Mouse (Mus musculus) limb, embryonic 12.5 days (tissue): ENCODE results near the gene Nup50. TPM values are rescaled to one million over a fixed set of nuclear protein-coding genes. Genes with fewer than 3 reads are reported as not detected.
A peak's percentile ranks its signal among the peaks of the same experiment; 100 is the strongest.

Experiments
- ATAC-seq: fragments of 200-750 bp; cut with Nextera tagmentation; 2 replicates; pipeline ENCODE4 v1.8.0; 2017; ENCODE audit warnings: low read depth, moderate TSS enrichment; ENCODE audit not compliant: insufficient number of reproducible peaks, insufficient read depth, low FRiP score, low TSS enrichment
- H3K27ac ChIP-seq: fragments of 300-500 bp; sonication (generic); 2 replicates; pipeline ENCODE4 v1.5.1; 2016; ENCODE audit warnings: mild to moderate bottlenecking, moderate library complexity
- H3K27me3 ChIP-seq: fragments of 300-500 bp; sonication (generic); 2 replicates; pipeline ENCODE4 v1.6.1; 2016; ENCODE audit warnings: mild to moderate bottlenecking, moderate library complexity
- H3K36me3 ChIP-seq: fragments of 300-500 bp; sonication (generic); 2 replicates; pipeline ENCODE4 v1.6.1; 2016; ENCODE audit warnings: mild to moderate bottlenecking, moderate library complexity
- H3K4me1 ChIP-seq: fragments of 300-500 bp; sonication (generic); replicated peaks from 2 replicates; pipeline ENCODE4 v1.6.1; 2016
- H3K4me2 ChIP-seq: fragments of 300-500 bp; sonication (generic); 2 replicates; pipeline ENCODE4 v1.6.1; 2016; ENCODE audit warnings: mild to moderate bottlenecking, moderate library complexity
- H3K4me3 ChIP-seq: fragments of 300-500 bp; sonication (generic); replicated peaks from 2 replicates; pipeline ENCODE4 v1.5.1; 2016; ENCODE audit warnings: mild to moderate bottlenecking
- H3K9ac ChIP-seq: fragments of 300-500 bp; sonication (generic); replicated peaks from 2 replicates; pipeline ENCODE4 v1.6.1; 2016; ENCODE audit warnings: mild to moderate bottlenecking, moderate library complexity
- H3K9me3 ChIP-seq: fragments of 300-500 bp; sonication (generic); 2 replicates; pipeline ENCODE4 v1.6.1; 2016; ENCODE audit warnings: mild to moderate bottlenecking, moderate library complexity
- WGBS: fragments of 180-500 bp; shearing (Covaris S2); methylation state at CpG from one replicate; pipeline ENCODE4 v1.1.7; 2016; 5-methylcytosine and 5-hydroxymethylcytosine counted together
- polyA plus RNA-seq: library from polyadenylated mRNA; unstranded; fragments of >200 nt; fragmentation: Nextera tagmentation; extraction: Ambion mirVana; gene quantifications from 2 replicates; pipeline ENCODE4 v1.2.1, GENCODE M21; 2016

Nup50 gene
- polyA plus RNA-seq, 1 experiment from 2014 or later, result 57.6 TPM

GRCm38 (mm10) chr15:84975729-84976128, 52.5 kb downstream of the Nup50 start:
- no peak overlapping the region for H3K9ac ChIP-seq
- 32% methylated on average over 4 of the region's 4 CpGs for WGBS

DNA sequence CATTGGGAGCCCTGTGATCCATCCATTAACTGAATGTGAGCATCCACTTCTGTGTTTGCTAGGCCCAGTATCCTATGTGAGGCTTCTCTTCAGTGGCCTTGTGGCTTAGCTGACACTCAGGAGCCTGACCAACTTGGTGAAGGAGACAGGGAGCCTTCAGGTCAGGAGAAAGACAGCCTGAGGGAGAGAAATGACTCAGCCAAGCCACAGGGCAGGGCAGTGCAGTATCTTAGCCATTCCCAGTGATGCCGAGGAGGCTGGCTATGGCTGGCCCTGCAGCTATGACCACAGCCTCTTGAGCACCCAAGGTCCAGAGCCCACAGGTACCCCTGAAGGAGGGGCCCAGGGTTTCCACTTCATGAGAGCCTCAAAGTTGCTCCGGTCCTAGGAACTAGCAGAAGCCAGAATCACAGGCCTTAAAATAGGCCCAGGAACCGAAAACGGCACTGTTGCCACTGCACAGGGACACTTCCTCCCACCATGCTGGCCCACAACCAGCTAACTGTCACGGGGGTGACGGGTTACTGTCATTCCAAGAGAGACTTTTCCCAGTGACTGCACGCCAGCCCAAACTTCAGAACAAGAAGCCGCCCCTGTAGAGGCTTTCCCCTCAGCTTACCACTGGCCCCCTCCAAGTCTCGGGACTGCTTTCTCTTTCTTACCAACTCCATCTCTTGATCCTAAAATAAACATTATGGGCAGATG, 58.5 kb downstream of the Nup50 start:
- no peaks in the 10 kb centered on the region for H3K9me3 ChIP-seq
- no peaks in the 10 kb centered on the region for H3K27me3 ChIP-seq
- H3K9ac ChIP-seq, result no peak overlapping the region
- H3K4me3 ChIP-seq, result no peak overlapping the region
- peaks cover 8% of the 10 kb centered on the region for H3K4me1 ChIP-seq
- H3K27ac ChIP-seq, result no peak overlapping the region
- no peak overlapping the region for H3K4me2 ChIP-seq
- no peaks in the 10 kb centered on the region for H3K36me3 ChIP-seq
- 82% methylated on average over 9 of the region's 9 CpGs for WGBS
- no peak for ATAC-seq

More at GRCm38 (mm10) chr15:84975729-84976128, 52.5 kb downstream of the Nup50 start:
- Histone ChIP-seq H3K4me2 (no peak overlapping the region), H3K27ac (no peak overlapping the region), H3K4me1 (no peaks in the 10 kb centered on the region), H3K27me3 (no peaks in the 10 kb centered on the region), H3K36me3 (no peaks in the 10 kb centered on the region), H3K9me3 (no peaks in the 10 kb centered on the region), H3K4me3 (no peak overlapping the region)
- ATAC-seq, result no peak

DNA sequence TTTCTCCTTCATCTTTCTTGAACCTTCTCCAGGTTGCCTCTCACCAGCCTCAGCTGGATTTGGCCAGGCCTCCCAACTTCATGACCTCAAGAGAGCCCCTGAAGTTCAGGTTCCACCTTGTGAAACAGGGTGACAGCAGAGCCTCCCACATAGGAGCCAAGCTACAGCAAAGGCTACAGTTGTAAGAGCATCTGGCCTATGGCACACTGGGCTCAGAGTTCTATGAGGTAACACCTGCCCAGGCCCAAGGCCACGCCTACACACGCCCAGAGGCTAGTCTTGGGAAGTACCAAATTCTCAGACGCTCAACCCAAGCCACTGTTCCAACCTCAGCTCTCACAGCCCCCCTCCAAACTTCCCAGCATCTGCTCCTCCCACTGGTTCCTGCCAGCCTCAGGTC, 59.7 kb downstream of the Nup50 start:
- 81% methylated on average over 3 of the region's 3 CpGs for WGBS

DNA sequence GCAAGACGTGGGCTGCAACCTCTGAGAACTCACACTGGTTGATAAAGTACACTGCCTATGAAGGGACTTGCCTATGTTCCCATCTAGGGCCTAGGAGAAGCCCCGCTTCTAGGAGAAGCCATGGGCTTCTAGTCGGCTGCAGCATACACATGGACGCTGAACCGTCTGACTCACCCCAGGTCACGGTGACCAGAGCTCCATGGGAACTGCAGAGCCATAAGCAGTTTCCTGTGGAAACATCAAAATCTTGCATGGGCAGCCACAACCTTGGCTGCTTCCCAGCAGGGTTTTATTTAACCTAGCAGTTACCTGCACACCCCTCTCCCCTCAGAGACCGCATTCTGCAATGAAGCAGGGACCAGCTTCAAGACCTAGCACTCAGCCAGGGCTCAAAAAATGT, 60.5 kb downstream of the Nup50 start:
- WGBS, result 85% methylated on average over 7 of the region's 7 CpGs
- no peak overlapping the region for H3K4me2 ChIP-seq
- H3K36me3 ChIP-seq, result no peaks in the 10 kb centered on the region
- no peak overlapping the region; the same call in 1 of the 2 replicates for H3K9ac ChIP-seq
- peaks cover 12% of the 10 kb centered on the region for H3K4me1 ChIP-seq
- no peaks in the 10 kb centered on the region for H3K27me3 ChIP-seq
- no peaks in the 10 kb centered on the region for H3K9me3 ChIP-seq
- no peak overlapping the region for H3K4me3 ChIP-seq
- no peak for ATAC-seq
- H3K27ac ChIP-seq, result no peak overlapping the region

More for the DNA sequence above, 59.7 kb downstream of the Nup50 start:
- no peak overlapping the region for H3K27ac ChIP-seq
- H3K4me1 ChIP-seq, result peaks cover 12% of the 10 kb centered on the region
- H3K9ac ChIP-seq, result no peak overlapping the region
- ATAC-seq, result no peak
- H3K36me3 ChIP-seq, result no peaks in the 10 kb centered on the region
- no peaks in the 10 kb centered on the region for H3K9me3 ChIP-seq
- H3K27me3 ChIP-seq, result no peaks in the 10 kb centered on the region
- H3K4me3 ChIP-seq, result no peak overlapping the region
- no peak overlapping the region for H3K4me2 ChIP-seq

DNA sequence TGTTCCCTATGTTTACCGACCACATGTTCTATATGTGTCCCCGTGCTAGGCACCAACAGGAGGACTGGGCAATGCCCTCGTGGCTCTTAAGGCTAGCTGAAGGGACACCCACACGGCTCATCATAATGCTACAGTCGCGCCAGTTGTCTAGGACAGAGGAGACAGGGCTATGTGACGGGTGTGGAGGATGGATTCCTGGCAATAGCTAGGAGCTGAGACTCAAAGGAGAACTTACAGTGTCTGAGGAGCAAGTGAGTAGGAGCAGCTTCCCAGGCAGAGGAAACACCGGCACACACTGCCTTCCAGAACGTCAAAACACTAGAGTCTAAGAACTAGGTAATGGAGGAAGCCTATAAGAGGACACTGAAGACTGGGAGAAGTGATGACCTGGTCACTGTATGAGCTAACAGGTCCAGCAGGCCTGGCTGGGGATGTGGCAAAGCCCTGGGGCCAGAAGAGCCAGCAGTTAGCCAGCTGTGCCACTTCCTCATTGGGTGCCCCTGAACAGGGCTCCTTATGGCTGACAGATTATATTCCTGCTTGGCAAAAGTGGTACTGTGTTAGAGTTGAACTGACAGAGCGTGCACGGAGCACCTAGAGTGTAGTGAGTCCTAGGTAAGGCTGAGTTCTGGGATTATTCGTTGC, 62.4 kb downstream of the Nup50 start:
- Histone ChIP-seq H3K4me1 (peaks cover 12% of the 10 kb centered on the region), H3K4me2 (no peak overlapping the region), H3K4me3 (no peak overlapping the region), H3K36me3 (no peaks in the 10 kb centered on the region), H3K27me3 (no peaks in the 10 kb centered on the region), H3K9ac (no peak overlapping the region), H3K27ac (no peak overlapping the region), H3K9me3 (no peaks in the 10 kb centered on the region)
- WGBS, result 89% methylated on average over 12 of the region's 12 CpGs
- no peak for ATAC-seq

- no peaks in the 10 kb centered on the region for H3K27me3 ChIP-seq
- H3K9ac ChIP-seq, result peak overlapping the region; percentile 88
- 70% methylated on average over 4 of the region's 4 CpGs for WGBS
- no peak for ATAC-seq
- H3K27ac ChIP-seq, result no peak overlapping the region
- no peaks in the 10 kb centered on the region for H3K36me3 ChIP-seq
- H3K4me3 ChIP-seq, result peak overlapping the region; percentile 83
- peaks cover 12% of the 10 kb centered on the region for H3K4me1 ChIP-seq
- no peaks in the 10 kb centered on the region for H3K9me3 ChIP-seq
- H3K4me2 ChIP-seq, result peak overlapping the region; percentile 81
Measured at GRCm38 (mm10) chr15:84986171-84987019, 63.2 kb downstream of the Nup50 start.

DNA sequence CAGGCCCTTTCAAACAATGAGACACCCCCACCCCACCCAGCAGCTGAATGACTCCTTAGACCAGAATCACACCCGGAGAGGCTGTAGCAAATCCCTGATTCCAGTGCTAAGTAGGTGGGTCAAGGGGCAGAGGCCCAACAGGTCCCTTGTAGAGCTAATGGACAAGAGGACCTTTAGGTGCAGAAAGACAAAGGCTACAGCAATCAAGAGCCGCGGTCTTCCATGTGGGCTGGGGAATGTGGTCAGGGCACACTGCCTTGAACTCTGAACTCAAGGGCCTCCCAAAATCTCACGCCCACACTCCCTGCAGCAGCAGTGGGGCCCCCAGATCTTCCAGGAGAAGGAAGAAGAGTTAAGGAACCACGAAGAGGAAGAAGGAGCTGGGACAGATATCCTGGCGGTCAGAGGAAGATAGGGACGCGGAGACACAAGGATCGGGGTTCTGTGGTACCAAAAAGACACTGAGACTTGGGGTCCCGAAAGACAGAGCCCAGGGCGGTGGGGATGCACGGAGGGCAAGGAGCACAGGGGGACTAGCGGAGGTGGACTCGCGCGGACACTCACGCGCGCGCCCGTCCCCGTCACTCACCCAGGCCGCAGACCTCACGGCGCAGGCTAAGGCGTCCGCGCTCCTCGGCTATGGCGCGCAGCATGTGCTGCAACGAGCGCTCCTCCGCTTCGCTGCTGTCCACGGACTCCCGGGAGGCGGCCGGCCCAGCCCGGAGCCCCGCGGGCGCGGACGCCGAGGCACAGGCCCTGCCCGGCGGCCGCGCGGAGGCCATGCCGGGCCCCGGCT, 64.0 kb downstream of the Nup50 start:
- WGBS, result under 1% methylated on average over 52 of the region's 53 CpGs
- Histone ChIP-seq H3K4me2 (peak overlapping the region; percentile 81), H3K27me3 (no peaks in the 10 kb centered on the region), H3K36me3 (no peaks in the 10 kb centered on the region), H3K4me1 (peaks cover 12% of the 10 kb centered on the region), H3K9ac (peak overlapping the region; percentile 88), H3K27ac (0 out of 2 replicates have a peak overlapping the region, but pooled peaks have one; percentile 7), H3K4me3 (peak overlapping the region; percentile 83), H3K9me3 (no peaks in the 10 kb centered on the region)
- ATAC-seq, result peak; percentile 50

- H3K4me1 ChIP-seq, result peaks cover 12% of the 10 kb centered on the region
- H3K9me3 ChIP-seq, result no peaks in the 10 kb centered on the region
- H3K4me2 ChIP-seq, result peak within 1 kb of the TSS; percentile 81
- H3K27ac ChIP-seq, result peak within 1 kb of the TSS; percentile 50; the same call in 1 of the 2 replicates
- H3K4me3 ChIP-seq, result peak within 1 kb of the TSS; percentile 83
- H3K27me3 ChIP-seq, result no peaks in the 10 kb centered on the region
- peak; percentile 87 for ATAC-seq
- WGBS, result 1% methylated on average over 45 of the region's 59 CpGs
- no peaks in the 10 kb centered on the region for H3K36me3 ChIP-seq
- peak within 1 kb of the TSS; percentile 88 for H3K9ac ChIP-seq
Measured at GRCm38 (mm10) chr15:84987874-84988825, 64.9 kb downstream of the Nup50 start, which contains the start of gene 5031439G07Rik. Gene 5031439G07Rik (minus strand): TSS chr15:84988551.

GRCm38 (mm10) chr15:84989098-84989497, 65.9 kb downstream of the Nup50 start:
- Histone ChIP-seq H3K4me1 (peaks cover 8% of the 10 kb centered on the region; the same call in 1 of the 2 replicates), H3K27me3 (no peaks in the 10 kb centered on the region), H3K27ac (no peak overlapping the region), H3K4me2 (no peak overlapping the region), H3K36me3 (no peaks in the 10 kb centered on the region), H3K4me3 (no peak overlapping the region), H3K9ac (no peak overlapping the region), H3K9me3 (no peaks in the 10 kb centered on the region)
- 70% methylated on average over 3 of the region's 3 CpGs for WGBS
- no peak for ATAC-seq

DNA sequence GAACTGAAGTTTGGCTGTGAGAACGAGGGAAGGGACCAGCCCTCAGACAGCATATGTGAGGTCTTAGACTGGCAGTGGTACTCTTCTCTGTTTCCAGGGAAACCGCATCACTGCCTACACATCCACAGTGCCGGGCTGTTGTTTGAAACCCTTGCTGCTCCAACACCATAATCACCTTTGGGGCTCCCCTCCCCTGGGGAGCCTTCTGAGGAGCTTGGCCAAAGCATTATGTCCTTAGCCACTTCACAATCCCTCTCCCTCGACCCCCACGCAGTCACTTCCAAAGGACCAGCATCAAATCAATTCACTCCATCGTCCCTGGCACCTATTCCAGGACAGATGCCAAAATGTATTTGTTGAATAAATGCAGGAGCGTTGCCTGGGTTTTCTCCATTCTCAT, 66.6 kb downstream of the Nup50 start:
- no peaks in the 10 kb centered on the region for H3K9me3 ChIP-seq
- no peak overlapping the region for H3K4me2 ChIP-seq
- H3K27ac ChIP-seq, result no peak overlapping the region
- H3K27me3 ChIP-seq, result no peaks in the 10 kb centered on the region
- no peak overlapping the region for H3K4me3 ChIP-seq
- no peak overlapping the region for H3K9ac ChIP-seq
- H3K36me3 ChIP-seq, result no peaks in the 10 kb centered on the region
- 73% methylated on average over 7 of the region's 7 CpGs for WGBS
- peaks cover 11% of the 10 kb centered on the region; the same call in 1 of the 2 replicates for H3K4me1 ChIP-seq
- no peak for ATAC-seq
